Mouse (Mus musculus) right cerebral cortex, adult 2 months (tissue): ENCODE results near the gene Nectin4.
A peak's percentile ranks its signal among the peaks of the same experiment; 100 is the strongest.
"Not testable (repeated sequence)": the region's sequence is repeated elsewhere in the genome, so short reads cannot be mapped to it uniquely, and the experiment has no call there.

ENCODE experiments used
- DNase-seq, 2 experiments: peaks; one replicate each; pipeline ENCODE4 v3.0.0; 2021 to 2022; ENCODE audit warnings: low spot score in 2 of 2

Gene Nectin4

DNA sequence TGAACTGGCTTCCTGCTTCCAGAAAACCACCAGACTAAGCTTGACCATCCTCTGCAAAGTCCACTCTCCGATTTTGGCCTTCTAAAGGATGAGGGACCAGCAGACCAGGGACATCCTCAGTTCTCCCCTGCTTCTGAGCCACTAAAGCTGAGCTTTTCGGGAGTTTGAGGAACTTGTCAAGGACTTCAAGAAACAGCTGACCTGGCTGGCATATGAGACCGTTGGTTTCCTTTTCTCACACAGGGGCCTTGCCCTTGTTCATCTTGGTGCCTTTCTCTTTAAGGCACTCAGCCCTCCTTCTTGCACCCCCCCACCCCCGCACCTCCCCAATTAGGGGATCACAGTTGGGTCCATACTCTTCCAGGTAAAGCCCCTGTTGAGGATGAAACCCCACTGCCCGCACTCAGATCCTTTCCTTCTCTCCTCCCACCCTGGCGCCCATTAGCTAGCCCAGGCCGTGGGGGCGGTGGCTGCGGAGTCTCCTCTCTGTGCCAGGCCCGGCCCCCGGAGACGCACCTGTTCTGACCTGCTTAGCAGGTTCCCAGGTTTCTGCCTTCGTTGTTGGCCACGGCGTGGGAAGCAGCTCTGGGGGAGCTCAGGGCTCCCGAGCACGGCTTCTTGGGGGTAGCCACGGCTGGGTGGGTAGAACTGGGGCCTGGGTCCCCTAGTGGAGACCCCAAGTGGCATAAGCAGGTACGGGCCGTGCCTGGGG is at the start of gene Nectin4:
Gene Nectin4 (plus strand): TSS at position 255 of the 712 bp plus-strand sequence.
- DNase-seq = no peak

DNA sequence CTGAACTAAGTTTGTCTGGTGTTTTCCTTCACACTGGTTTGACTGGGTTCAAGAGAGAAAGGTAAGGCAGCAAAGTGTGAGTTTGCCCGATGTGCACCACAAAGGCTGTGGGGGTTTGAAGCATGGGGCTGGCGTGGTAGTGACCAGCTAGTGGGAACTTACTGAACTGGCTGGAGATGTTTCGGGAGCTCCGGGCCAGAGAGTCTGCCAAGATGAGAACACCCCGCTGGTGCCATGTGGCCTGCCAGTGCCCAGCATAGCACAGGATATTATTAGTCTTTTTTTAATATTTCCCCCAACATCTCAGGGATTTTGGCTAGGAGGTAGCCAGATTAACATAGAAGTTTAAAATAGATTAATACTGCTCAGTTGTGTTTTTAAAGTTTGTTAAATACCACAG is 49.7 kb upstream of the Nectin4 start:
- DNase-seq = no peak

DNA sequence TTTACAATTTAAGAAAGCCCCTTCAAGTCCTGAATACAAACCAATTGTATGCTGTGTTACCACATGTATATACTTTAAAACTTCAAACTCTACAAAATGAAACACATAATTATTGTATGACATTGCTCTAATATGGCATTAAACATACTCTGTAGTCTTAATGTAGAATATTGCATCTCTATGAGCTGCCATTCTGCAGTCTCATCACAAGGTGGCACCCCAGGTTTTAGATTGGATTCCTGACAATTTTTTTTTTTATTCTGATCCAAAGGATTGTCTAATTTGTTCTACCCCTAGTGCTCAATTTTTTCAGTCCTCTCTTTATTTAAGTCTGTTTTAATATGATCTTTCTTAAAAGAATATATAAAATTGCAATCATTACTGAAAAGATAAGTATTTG is 48.5 kb upstream of the Nectin4 start:
- no peak for DNase-seq

DNA sequence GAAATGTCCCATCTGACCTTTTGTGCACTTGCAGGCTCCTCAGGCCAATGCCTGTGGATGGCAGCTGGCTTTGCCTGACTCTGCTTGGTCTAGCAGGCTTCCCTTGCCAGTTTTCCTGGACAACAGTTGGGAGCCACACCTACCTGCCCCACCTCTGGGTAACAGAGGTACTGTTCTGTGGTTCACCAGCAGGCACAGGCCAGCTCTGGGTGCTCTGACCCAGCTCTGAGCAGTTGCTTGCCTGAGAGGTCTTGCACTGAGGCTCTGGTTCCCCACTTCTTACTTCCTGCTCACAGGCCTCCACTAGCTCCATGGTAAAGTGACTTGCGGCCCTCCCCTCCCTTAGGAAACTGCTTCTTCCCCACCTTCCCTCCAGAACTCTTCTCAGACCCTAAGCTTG is 47.9 kb upstream of the Nectin4 start:
- no peak for DNase-seq

DNA sequence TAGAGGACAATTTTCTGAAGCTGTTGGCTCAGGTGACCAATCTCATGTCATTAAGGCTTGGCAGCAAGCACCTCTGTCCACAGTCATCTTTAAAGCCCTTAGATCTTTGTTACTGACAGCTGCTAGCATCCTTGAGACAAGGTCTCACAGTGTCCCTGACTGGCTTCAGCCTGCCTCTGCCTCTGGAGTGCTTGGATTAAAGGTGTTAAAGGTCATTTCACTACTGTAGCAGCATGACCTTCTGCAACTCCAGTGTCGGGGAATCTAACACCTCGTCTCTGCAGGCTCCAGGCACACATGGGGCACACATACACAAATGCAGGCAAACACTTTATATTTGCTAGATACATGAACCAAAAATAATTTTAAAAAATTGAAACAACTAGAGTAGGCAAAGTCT is 44.3 kb upstream of the Nectin4 start:
- no peak for DNase-seq

DNA sequence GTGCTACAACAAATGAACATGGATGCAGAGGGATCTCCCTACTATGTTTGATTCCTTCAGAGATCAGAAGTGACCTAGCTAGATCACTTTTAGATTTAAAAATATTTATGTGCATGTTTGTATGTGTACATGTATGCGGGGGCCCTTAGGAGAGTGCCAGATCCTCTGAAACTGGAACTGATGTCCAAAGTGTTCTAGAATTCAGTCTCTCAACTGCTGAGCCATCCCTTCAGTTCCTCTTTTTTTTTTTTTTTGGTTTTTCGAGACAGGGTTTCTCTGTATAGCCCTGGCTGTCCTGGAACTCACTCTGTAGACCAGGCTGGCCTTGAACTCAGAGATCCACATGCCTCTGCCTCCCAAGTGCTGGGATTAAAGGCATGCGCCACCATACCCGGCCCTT is 43.3 kb upstream of the Nectin4 start:
- DNase-seq = not testable (repeated sequence)

DNA sequence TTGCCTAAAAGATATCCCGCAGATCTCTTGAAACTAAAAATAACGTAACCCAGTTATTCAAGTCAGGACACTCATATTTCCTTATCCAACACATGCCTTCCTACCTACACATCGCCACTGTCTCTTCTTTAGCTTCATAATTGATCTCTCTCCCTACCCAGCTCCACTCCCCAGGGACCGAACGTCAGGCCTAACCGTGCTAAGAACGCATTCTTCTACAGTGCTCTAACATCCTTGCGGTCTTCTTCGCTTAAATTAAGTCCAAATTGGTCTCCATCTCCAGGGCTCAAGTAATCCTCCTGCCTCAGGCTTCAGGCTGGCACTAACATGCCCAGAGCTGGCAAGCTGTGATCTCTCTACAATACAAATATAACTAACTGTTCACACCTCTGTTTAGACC is 41.7 kb upstream of the Nectin4 start:
- no peak for DNase-seq

DNA sequence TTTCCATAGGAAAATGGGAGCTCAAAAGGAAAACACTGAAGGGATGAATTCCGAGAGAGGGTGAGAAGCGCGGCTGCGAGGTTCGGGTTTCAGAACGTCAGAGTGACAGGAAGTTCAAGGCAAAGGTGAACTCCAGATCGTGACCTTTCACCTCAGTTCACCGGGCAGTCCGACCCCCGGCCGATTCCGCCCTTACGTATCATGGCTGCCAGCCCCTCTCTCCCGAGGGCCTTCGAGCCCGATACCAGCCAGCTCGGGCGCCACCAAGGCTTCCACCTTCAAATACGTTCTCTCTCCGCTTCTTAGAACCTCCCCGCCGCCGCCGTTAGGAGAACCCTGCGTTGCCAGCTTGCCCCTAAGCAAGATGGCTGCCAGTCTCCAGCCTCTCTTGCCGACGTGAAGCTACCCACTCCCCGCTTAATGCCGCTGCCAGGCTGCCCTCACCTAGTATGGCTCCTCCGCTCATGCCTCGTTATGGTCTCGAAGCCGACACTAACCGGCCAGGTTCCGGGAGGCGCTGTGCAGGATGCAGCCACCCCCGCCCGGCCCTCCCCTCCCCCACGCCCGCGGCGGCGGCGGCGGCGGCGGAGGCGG is 41.0 kb upstream of the Nectin4 start, which contains the start of gene Dedd:
Gene Dedd (plus strand): TSS at position 307 of the 594 bp plus-strand sequence.
- peak; percentile 91 to 94 for DNase-seq

DNA sequence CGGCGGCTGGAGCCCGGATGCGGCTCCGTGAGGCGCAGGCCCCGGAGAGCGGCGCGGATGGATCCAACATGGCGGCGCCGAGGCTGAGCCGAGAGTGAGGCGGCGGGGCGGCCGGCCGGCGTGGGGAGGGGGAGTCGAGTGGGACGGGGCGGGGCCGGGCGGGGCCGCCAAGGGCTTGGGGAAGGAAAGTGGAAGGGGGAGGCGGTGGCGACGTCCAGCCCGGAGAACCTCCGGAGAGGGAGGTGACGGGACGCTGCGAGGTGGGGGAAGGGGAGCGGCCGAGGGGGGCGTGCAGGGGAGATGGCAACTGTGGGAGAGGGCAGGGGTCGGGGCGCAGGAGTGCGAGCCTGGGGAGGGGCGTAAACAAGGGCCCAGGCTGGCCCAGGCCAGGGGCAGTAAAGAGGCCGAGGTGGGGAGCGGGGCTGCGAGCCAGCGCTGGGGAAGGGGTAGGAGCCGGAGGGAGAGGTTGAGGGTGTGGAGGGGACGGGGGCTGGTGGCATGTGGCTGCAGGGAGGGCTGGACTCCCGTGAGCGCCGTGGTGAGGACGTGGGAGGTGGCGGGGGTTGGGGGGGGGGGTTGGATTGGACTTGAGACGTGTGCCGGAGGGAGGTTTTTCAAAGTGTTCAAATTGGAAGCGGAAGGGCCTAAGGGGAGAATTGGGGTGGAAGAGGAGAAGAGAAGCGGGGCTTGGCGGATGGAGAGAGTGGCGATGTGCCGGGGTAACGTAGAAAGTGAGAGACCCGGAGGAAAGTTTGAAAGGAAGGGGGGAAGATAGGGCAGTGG is 40.3 kb upstream of the Nectin4 start:
- DNase-seq = peak in 1 of 2 experiments; percentile 38

DNA sequence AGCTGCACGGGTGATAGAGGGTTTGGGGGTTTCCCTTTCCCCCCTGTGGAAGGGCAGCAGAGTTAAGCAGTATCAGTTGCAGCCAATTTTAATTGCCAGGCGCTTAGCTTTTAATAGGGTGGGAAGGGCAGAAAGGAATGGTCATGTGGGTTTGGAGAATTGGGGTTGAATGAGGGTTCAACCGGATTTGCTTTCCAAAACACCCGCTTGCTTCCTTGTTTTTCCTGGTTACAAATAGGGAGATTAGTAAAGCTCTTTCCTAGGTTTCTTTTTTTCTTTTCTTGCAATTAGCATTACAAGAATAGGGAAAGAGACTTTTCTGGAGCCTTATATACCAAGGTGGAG is 39.7 kb upstream of the Nectin4 start:
- DNase-seq = no peak

DNA sequence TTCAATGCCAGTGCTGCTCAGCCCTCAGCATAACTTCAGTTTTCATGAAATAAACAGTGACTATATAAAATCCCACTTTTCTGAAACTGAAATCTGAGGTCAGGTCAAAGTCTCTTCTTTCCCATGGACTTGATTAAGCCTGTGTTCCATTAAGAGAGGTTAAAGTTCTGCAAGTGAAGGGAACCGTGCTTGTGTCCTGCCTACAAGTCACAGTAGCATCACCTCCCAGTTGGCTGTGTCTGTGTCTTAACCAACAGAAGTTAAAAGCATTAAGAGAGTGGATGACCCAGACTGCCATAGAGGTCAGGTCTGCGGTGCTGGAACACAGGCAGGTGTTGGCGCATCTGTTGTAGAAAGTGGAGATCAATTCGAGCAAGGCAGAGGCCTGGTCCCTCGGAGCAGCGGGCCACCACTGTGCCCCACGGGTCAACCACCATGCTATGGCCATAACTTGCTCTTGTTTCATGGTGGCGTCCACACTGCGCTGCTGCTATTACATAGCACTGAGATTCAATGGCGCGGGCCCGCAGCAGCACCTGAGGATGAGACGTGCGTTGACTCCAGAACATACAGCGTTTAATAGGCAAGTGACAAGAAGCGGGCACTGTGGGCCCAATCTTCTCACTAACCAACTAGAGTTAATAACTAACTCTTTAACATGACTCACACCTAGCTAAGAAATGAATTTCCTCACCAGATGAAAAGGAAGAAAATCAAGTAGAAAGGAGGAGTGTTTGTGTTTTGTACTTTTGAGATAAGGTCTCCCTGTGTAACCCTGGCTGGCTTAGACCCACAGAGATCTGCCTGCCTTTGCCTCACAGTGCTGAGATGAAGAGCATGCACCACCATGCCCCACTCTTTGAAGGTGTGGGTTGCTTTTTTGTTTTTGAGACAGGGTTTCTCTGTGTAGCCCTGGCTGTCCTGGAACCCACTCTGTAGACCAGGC is 27.4 kb upstream of the Nectin4 start:
- no peak for DNase-seq

DNA sequence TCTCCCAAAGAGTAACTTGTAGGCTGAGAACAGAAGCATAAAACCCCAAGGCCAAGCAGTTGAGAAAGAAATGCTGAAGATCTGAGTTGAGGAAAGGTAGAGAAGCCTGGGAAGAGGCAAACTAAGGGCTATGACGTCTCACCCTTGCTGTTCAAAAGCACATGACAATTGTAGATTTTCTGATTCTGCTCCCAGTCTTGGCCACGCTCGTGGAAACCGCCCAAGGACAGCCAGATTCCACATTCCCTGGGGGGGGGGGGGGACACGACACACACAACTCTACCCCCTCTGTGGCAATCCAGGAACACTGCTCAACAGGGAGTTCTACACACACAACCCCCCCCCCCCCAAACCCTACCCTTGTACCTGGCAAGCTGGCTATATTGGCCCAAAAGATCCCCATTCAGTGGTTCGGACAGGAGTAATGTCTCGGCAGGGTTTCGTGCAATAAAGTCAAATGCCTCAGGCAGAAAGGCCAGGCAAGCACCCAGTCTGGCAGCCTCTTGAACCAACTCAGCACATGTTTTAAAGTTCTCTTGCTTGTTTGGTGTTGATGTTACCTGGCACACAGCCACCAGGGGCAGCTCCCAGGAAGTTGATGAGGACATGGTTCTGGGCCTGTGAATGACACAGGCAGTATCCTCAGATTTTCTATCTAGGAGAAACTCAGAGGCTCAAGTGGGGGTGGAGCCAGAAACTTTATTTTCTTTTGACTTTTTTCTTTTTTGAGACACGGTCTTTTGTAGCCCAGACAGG is 25.8 kb upstream of the Nectin4 start:
- DNase-seq = peak in 1 of 2 experiments; percentile 20

DNA sequence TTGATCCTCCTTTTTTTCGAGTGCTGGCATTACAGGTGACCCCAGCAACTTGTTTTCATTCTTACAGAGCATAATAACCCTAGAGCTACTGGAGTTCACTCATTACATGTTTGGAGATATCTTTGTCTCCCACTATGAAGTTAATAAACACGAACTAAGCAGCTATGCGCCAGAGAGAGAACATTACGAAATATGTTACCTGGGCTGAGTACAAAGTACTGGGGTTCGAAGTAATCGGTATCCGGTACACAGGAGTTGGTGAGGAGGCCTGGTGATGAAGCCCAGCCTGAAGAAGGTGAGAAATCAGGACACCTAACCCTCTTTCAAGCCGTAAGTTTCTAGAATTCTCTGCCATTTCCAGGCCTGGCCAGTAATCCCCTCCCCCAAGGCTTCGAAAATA is 25.2 kb upstream of the Nectin4 start:
- no peak for DNase-seq

DNA sequence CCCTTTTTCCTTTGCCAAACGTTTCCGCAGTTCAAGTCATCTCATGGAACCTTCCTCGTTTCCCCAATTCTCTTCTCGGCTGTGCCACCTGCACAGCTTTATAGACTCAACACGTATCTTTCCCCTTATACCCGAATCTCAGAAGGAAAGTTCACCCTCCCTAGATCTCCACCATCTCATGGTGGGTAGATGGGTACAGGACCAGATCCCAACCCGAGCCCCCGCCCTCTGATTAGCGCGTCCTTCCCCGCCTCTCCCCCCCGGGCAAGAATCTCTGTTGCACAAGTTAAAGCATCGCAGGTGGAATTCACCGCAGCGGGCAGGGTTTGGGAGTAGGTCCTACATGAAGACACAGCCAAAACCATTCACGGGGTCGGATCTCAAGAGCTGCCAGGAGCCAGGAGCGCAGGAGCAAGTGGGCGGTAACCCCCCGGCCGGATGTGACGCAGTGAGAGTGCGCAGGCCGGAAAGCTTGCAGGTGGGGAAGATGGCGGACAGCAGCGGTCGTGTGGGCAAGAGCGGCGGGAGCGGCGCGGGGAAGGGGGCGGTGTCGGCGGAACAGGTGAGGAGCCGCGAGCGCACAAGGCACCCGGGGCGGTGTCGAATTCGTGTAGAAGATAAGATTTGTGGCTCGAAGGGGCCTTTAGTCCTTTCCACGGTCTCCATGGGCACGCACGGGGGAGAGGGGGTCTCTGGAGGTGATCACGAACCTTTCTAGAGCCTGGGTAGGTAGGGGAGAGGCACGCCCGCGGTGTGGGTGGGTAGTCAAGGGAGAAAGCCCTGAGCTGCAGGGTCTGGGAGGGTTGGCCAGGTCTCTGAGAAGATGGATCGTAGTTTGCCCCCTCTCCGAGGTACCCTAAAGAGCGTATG is 24.4 kb upstream of the Nectin4 start, which contains the start of the genes Nit1 and Pfdn2:
Gene Nit1 (minus strand): TSS at position 422 of the 870 bp plus-strand sequence.
Gene Pfdn2 (plus strand): TSS at position 446 of the 870 bp plus-strand sequence.
- peak; percentile 90 to 92 for DNase-seq

DNA sequence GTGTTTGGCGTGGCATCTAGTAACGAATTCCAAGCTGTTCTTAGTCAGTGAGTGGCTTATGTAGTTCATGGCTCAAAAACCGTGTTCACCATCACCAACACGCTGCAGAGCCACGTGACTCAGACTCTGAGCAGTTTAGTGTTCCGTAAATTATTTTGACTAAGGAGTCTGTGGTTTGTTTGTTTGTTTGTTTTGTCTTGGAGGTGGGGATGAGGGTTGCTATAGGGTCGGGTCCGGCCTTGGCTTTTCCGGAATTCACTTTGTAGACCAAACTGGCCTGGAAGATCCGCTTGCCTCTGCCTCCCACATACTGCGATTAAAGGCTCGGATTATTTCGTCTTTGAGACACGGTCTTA is 23.8 kb upstream of the Nectin4 start:
- DNase-seq = peak in 1 of 2 experiments; percentile 27

DNA sequence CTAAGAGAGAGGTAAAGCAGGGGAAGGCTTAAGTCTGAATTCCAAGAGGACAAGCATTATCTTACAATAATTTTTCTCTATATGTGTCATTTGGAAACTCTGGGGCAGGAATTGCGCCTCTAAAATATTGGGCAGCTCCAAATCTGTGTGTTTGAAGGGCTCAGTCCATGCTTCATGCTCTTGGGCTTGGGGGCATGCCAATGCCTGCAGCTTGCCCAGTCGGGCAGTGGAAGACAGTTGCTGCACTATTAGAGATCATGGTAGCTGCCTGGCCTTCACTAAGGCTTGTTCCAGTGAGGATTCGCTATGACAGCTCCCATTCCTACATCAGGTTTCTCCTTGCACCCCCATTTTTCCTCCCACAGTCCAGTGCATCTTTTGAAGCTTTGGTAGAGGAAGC is 21.2 kb upstream of the Nectin4 start:
- DNase-seq = no peak

DNA sequence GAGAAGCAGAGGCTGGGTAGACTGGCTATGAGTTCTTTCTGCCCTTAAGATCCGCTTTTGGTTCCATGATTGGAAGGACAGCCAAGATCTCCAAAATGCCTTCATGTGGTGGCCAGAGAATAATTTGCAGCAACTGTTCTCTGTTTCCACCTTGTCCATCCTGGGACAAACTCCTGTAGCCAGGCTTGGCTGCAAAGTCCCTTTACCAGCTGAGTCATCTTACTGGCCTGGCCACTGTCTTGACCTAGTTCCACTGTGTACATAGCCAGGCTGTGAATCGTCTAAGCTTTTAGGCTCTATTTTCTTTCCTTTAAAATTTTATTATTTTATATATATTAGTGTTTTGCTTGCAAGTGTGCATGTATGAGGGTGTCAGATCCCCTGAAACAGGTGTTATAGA is 20.7 kb upstream of the Nectin4 start:
- no peak for DNase-seq

DNA sequence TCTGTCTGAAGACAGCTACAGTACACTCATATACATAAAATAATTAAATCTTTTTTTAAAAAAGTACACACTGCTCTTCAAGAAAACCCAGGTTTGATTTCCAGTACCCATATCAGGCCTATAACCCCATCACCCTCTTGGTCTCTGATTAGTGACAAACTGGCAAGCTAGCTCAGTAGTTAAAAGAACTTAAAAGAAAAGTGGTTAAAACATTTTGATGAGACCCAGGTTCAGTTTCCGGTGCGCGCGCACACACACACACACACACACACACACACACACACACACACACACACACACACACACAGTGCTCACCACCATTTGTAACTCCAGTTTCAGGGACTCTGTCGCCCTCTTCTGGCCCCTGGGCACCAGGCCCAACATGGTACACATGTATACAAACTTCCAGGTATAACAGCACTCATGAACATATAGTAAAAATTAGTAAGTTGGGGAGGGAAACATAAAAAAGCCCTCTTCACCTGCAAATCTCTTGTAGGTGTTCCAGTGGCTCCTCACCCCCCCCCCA is 14.0 kb upstream of the Nectin4 start:
- no peak for DNase-seq

DNA sequence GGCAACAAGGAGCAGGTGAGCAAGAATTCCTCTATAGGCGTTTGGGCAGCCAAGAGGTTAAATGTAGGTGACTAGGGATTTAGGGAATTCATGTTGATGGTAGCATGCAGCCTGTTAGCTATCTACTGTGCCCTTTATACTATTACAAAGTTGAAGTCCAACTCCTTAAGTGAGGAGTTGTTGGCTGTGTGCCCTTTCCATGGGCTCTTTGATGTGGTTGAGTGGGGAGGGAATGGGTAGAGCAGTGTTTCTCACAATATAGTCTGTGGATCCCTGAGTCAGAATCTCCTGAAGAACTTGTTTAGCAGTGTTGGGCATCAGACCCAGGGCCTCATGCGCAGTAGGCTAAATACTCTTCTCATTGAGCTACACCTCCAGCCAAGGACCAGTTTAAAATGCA is 13.1 kb upstream of the Nectin4 start:
- DNase-seq = no peak

DNA sequence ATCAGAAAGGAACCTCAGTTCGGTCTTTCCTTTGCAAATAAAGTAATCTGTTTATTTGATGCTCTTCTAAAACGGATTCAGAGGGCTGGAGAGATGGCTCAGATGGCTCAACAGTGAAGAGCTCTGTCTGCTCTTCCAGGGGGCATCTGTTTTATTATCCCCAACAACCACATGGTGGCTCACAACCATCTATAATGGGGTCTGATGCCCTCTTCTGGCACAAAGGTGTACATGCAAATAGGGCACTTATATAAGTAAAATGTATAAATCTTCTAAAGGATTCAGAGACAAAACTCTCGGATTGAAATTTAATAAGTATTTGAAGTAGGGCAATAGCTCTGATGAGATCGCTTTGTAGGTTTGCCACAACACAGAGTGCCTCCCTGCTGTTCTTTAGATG is 11.5 kb upstream of the Nectin4 start:
- peak in 1 of 2 experiments; percentile 34 for DNase-seq
